Mouse (Mus musculus) hindbrain, embryonic 10.5 days (tissue): ENCODE measurements at regions not wholly inside any gene's neighbourhood (a gene's known extent, or its start where the extent isn't known, plus 50 kb on each side); places are given as distances from the start of the nearest gene placed in this dataset.

Source experiments
- DNase-seq: peaks from one replicate; pipeline ENCODE4 v3.0.0-alpha.2; 2017; ENCODE audit warnings: low spot score
- H3K27ac ChIP-seq: fragments of 300-500 bp; sonication (generic); 2 replicates; pipeline ENCODE4 v1.5.1; 2016; ENCODE audit warnings: mild to moderate bottlenecking, moderate library complexity
- H3K27me3 ChIP-seq: fragments of 300-500 bp; sonication (generic); 2 replicates; pipeline ENCODE4 v1.6.1; 2016; ENCODE audit warnings: mild to moderate bottlenecking; ENCODE audit not compliant: poor library complexity, insufficient read depth, severe bottlenecking
- H3K36me3 ChIP-seq: fragments of 300-500 bp; sonication (generic); 2 replicates; pipeline ENCODE4 v1.6.1; 2016; ENCODE audit warnings: mild to moderate bottlenecking, moderate library complexity
- H3K4me1 ChIP-seq: fragments of 300-500 bp; sonication (generic); replicated peaks from 2 replicates; pipeline ENCODE4 v1.6.1; 2016; ENCODE audit warnings: mild to moderate bottlenecking
- H3K4me3 ChIP-seq: fragments of 300-500 bp; sonication (generic); 2 replicates; pipeline ENCODE4 v1.5.1; 2016; ENCODE audit warnings: mild to moderate bottlenecking, moderate library complexity
- H3K9me3 ChIP-seq: fragments of 300-500 bp; sonication (generic); 2 replicates; pipeline ENCODE4 v1.6.1; 2016; ENCODE audit warnings: mild to moderate bottlenecking, moderate library complexity
- WGBS: fragments of 180-500 bp; shearing (Covaris S2); methylation state at CpG from one replicate; pipeline ENCODE4 v1.1.7; 2016; 5-methylcytosine and 5-hydroxymethylcytosine counted together

GRCm38 (mm10) chr5:18447665-18448329, 87.6 kb upstream of the Gnai1 start:
- no peaks in the 10 kb centered on the region for H3K4me1 ChIP-seq
- no peak overlapping the region for H3K27ac ChIP-seq
- no peaks in the 10 kb centered on the region for H3K9me3 ChIP-seq
- no peaks in the 10 kb centered on the region for H3K27me3 ChIP-seq
- H3K4me3 ChIP-seq, result no peak overlapping the region
- WGBS, result 93% methylated on average over 14 of the region's 14 CpGs
- DNase-seq, result no peak
- H3K36me3 ChIP-seq, result no peaks in the 10 kb centered on the region

- no peak overlapping the region for H3K27ac ChIP-seq
- DNase-seq, result peak; percentile 60
- no peaks in the 10 kb centered on the region for H3K4me1 ChIP-seq
- H3K27me3 ChIP-seq, result no peaks in the 10 kb centered on the region
- no peak overlapping the region for H3K4me3 ChIP-seq
- WGBS, result 27% methylated on average over 8 of the region's 8 CpGs
- H3K36me3 ChIP-seq, result no peaks in the 10 kb centered on the region
- H3K9me3 ChIP-seq, result no peaks in the 10 kb centered on the region
These were observed 85.8 kb upstream of the Gnai1 start for GRCm38 (mm10) chr5:18445969-18446368.

- Histone ChIP-seq H3K4me3 (no peak overlapping the region), H3K4me1 (no peaks in the 10 kb centered on the region), H3K36me3 (no peaks in the 10 kb centered on the region), H3K27ac (no peak overlapping the region), H3K27me3 (no peaks in the 10 kb centered on the region), H3K9me3 (no peaks in the 10 kb centered on the region)
- DNase-seq, result no peak
- 88% methylated on average over 4 of the region's 4 CpGs for WGBS
These were observed 79.8 kb upstream of the Gnai1 start for GRCm38 (mm10) chr5:18439986-18440385.

- no peak overlapping the region for H3K4me3 ChIP-seq
- 93% methylated on average over 1 of the region's 1 CpGs for WGBS
- H3K4me1 ChIP-seq, result no peaks in the 10 kb centered on the region
- H3K36me3 ChIP-seq, result no peaks in the 10 kb centered on the region
- no peak overlapping the region for H3K27ac ChIP-seq
- no peaks in the 10 kb centered on the region for H3K9me3 ChIP-seq
- H3K27me3 ChIP-seq, result no peaks in the 10 kb centered on the region
- no peak for DNase-seq
These were observed 79.1 kb upstream of the Gnai1 start for GRCm38 (mm10) chr5:18439281-18439680.

GRCm38 (mm10) chr5:18436099-18436748, 76.1 kb upstream of the Gnai1 start:
- H3K4me3 ChIP-seq, result no peak overlapping the region
- no peak for DNase-seq
- no peaks in the 10 kb centered on the region for H3K36me3 ChIP-seq
- H3K4me1 ChIP-seq, result no peaks in the 10 kb centered on the region
- 79% methylated on average over 6 of the region's 6 CpGs for WGBS
- no peaks in the 10 kb centered on the region for H3K9me3 ChIP-seq
- no peaks in the 10 kb centered on the region for H3K27me3 ChIP-seq
- no peak overlapping the region for H3K27ac ChIP-seq

- 91% methylated on average over 2 of the region's 2 CpGs for WGBS
- Histone ChIP-seq H3K27me3 (no peaks in the 10 kb centered on the region), H3K9me3 (no peaks in the 10 kb centered on the region), H3K4me3 (no peak overlapping the region), H3K36me3 (no peaks in the 10 kb centered on the region), H3K4me1 (no peaks in the 10 kb centered on the region), H3K27ac (no peak overlapping the region)
- DNase-seq, result no peak
These were observed 74.1 kb upstream of the Gnai1 start for GRCm38 (mm10) chr5:18434245-18434644.

- no peak for DNase-seq
- 70% methylated on average over 7 of the region's 7 CpGs for WGBS
- no peaks in the 10 kb centered on the region for H3K9me3 ChIP-seq
These were observed 73.1 kb upstream of the Gnai1 start for GRCm38 (mm10) chr5:18433287-18433686.

GRCm38 (mm10) chr5:18425098-18425497, 64.9 kb upstream of the Gnai1 start:
- no peaks in the 10 kb centered on the region for H3K36me3 ChIP-seq
- H3K27ac ChIP-seq, result no peak overlapping the region
- H3K4me3 ChIP-seq, result no peak overlapping the region
- no peak for DNase-seq
- H3K4me1 ChIP-seq, result no peaks in the 10 kb centered on the region
- WGBS, result 69% methylated on average over 4 of the region's 4 CpGs
- H3K9me3 ChIP-seq, result no peaks in the 10 kb centered on the region
- H3K27me3 ChIP-seq, result no peaks in the 10 kb centered on the region

More at GRCm38 (mm10) chr5:18433287-18433686, 73.1 kb upstream of the Gnai1 start:
- no peaks in the 10 kb centered on the region for H3K4me1 ChIP-seq
- H3K27ac ChIP-seq, result no peak overlapping the region
- no peak overlapping the region for H3K4me3 ChIP-seq
- H3K27me3 ChIP-seq, result no peaks in the 10 kb centered on the region
- no peaks in the 10 kb centered on the region for H3K36me3 ChIP-seq

- no peaks in the 10 kb centered on the region for H3K36me3 ChIP-seq
- no peaks in the 10 kb centered on the region for H3K27me3 ChIP-seq
- H3K9me3 ChIP-seq, result no peaks in the 10 kb centered on the region
- DNase-seq, result no peak
- no peaks in the 10 kb centered on the region for H3K4me1 ChIP-seq
- H3K4me3 ChIP-seq, result no peak overlapping the region
- 55% methylated on average over 3 of the region's 3 CpGs for WGBS
- H3K27ac ChIP-seq, result no peak overlapping the region
These were observed 54.7 kb upstream of the Gnai1 start for GRCm38 (mm10) chr5:18414892-18415291.
